Mouse (Mus musculus) olfactory bulb, adult 2 months (tissue): ENCODE measurements around the gene Fdx1l. TPM values are rescaled to one million over a fixed set of nuclear protein-coding genes. Genes with fewer than 3 reads are reported as not detected.

Experiments
- H3K27ac ChIP-seq: fragments of 200-500 bp; 2 replicates; pipeline ENCODE4 v1.5.1; 2012; ENCODE audit warnings: low read depth, low read length; ENCODE audit not compliant: insufficient read depth
- H3K4me1 ChIP-seq: fragments of 200-500 bp; 2 replicates; pipeline ENCODE4 v1.6.1; 2012; ENCODE audit warnings: low read length; ENCODE audit not compliant: control insufficient read depth, insufficient read depth
- H3K4me3 ChIP-seq: fragments of 200-500 bp; 2 replicates; pipeline ENCODE4 v1.5.1; 2012; ENCODE audit warnings: mild to moderate bottlenecking, low read depth, low read length, moderate library complexity; ENCODE audit not compliant: insufficient read depth
- CTCF ChIP-seq: fragments of 200-500 bp; IDR thresholded peaks from 2 replicates; pipeline ENCODE4 v1.5.1; 2012; ENCODE audit warnings: low read depth, mild to moderate bottlenecking, low read length, moderate library complexity; ENCODE audit not compliant: insufficient read depth
- POLR2A ChIP-seq: fragments of 200-500 bp; IDR thresholded peaks from 2 replicates; pipeline ENCODE4 v1.6.1; 2012; ENCODE audit warnings: mild to moderate bottlenecking, low read depth, low read length, moderate library complexity; ENCODE audit not compliant: insufficient read depth
- WGBS: fragments of 180-500 bp; shearing (Covaris S2); methylation state at CpG from one replicate; pipeline ENCODE4 v1.1.7; 2018; 5-methylcytosine and 5-hydroxymethylcytosine counted together
- polyA plus RNA-seq: library from polyadenylated mRNA; stranded (reverse); fragments of >200 nt; gene quantifications from 2 replicates; pipeline ENCODE4 v1.2.4, GENCODE M21; 2012; ENCODE audit warnings: low replicate concordance; ENCODE audit not compliant: missing spikeins, insufficient read depth, insufficient read length

Fdx1l gene
- polyA plus RNA-seq, 1 experiment, result not detected

DNA sequence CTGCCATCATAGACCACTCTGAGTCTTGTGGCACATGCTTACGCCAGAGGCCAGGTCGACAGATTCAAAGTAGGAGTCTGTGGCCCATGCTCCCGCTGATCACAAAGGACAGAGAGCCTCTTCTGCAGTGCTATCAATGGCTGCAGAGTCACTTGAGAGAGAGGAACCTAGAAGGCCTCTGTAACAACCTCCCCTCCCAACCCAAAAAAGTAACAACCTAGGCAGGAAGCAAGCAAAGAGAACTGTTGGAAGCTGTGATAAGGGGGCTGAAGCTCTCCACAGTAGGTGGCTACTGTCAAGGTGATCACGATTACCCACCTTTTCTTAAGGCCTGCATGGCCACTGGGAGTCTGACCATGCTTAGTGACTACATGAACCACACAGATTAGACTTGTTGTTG lies 29.9 kb downstream of the Fdx1l start:
- TF ChIP-seq POLR2A, result no peak
- no peak for TF ChIP-seq CTCF
- Histone ChIP-seq H3K4me1 (peaks cover 22% of the 10 kb centered on the region), H3K27ac (no peak overlapping the region), H3K4me3 (no peak overlapping the region)
- WGBS, result 88% methylated on average over 4 of the region's 4 CpGs

DNA sequence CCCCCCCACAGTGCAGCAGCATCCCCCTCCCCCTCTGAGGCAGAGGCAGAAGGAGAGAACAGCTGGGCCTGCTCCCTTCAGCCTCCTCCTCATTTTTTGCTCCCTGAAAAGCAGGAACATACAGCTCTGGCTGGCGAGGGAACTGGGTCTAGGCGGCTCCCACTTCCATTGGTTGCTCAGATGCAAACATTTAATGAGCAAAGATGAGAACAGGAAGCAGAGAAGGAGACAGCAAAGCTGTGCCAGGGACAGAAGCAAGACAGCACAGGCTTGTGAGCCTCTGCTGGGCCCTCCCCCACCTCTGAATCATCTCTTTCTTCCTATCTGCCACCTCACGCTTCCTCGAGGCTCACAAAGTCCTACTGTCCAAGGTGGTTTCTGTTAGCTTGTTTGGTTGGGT lies 32.1 kb downstream of the Fdx1l start:
- Histone ChIP-seq H3K4me3 (no peak overlapping the region), H3K27ac (peak overlapping the region; percentile 76), H3K4me1 (peaks cover 42% of the 10 kb centered on the region)
- 21% methylated on average over 4 of the region's 4 CpGs for WGBS
- TF ChIP-seq POLR2A, result no peak
- TF ChIP-seq CTCF, result no peak

GRCm38 (mm10) chr9:21039779-21040178 lies 33.6 kb downstream of the Fdx1l start:
- Histone ChIP-seq H3K4me1 (peaks cover 55% of the 10 kb centered on the region), H3K4me3 (no peak overlapping the region), H3K27ac (peak overlapping the region; percentile 84; the same call in 1 of the 2 replicates)
- 58% methylated on average over 3 of the region's 3 CpGs for WGBS
- TF ChIP-seq CTCF (no peak), POLR2A (no peak)

- H3K4me1 ChIP-seq, result peaks cover 69% of the 10 kb centered on the region
- TF ChIP-seq CTCF, result no peak
- peak; percentile 42; the same call in 1 of the 2 replicates for TF ChIP-seq POLR2A
- H3K4me3 ChIP-seq, result peak overlapping the region; percentile 30
- 4% methylated on average over 31 of the region's 31 CpGs for WGBS
- H3K27ac ChIP-seq, result peak overlapping the region; percentile 49; the same call in 1 of the 2 replicates
Measured at GRCm38 (mm10) chr9:21037481-21037891, 35.9 kb downstream of the Fdx1l start.

DNA sequence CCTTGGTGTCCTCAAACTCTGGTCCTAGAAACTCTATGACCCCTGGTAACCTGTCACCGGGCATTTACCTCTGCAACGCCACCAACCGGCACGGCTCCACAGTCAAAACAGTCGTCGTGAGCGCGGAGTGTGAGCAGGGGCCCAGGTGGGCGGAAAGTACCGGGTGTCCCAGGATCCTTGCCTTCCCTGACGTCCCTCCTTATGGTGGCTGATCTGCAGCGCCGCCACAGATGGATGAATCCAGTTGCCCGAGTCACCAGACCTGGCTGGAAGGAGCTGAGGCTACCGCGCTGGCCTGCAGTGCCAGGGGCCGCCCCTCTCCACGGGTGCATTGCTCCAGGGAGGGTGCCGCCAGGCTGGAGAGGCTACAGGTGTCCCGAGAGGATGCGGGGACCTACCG lies 36.7 kb downstream of the Fdx1l start:
- Histone ChIP-seq H3K4me1 (peaks cover 63% of the 10 kb centered on the region), H3K27ac (peak overlapping the region; percentile 7; the same call in 1 of the 2 replicates), H3K4me3 (0 out of 2 replicates have a peak overlapping the region, but pooled peaks have one; percentile 3)
- 17% methylated on average over 22 of the region's 22 CpGs for WGBS
- TF ChIP-seq CTCF, result no peak
- no peak for TF ChIP-seq POLR2A

DNA sequence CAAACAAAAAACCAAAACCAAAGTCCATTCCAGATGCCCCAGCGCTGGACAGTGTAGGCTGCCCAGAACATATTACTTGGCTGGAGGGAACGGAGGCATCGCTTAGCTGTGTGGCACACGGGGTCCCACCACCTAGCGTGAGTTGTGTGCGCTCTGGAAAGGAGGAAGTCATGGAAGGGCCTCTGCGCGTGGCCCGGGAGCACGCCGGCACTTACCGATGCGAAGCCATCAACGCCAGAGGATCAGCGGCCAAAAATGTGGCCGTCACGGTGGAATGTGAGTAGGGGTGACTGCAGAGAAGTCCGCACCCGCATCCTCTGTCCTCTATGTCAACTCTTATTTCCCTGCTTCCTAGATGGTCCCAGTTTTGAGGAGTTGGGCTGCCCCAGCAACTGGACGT lies 37.3 kb downstream of the Fdx1l start:
- Histone ChIP-seq H3K4me1 (peaks cover 62% of the 10 kb centered on the region), H3K27ac (no peak overlapping the region), H3K4me3 (no peak overlapping the region)
- WGBS, result 43% methylated on average over 20 of the region's 20 CpGs
- TF ChIP-seq POLR2A (no peak), CTCF (0 out of 2 replicates have a peak, but pooled peaks have one; percentile 16)

DNA sequence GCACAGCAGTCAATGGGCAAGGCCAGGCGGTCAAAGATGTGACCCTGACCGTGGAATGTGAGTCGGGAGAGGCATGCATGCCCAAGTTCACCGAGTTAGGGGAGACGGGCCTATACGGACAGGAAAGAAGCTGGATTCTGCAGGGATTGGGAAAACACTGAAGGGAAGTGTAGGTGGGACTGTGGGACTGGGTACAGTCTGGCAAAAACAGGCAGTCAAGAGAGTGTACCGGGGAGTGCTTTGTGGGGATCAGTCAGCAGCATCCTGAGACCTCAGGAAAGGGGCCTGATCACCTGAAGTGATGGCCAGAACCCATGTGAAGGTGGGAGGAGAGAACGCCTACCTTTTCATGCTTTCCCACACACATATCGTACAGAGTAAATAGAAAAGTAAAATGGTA lies 37.8 kb downstream of the Fdx1l start:
- Histone ChIP-seq H3K4me3 (no peak overlapping the region), H3K4me1 (peaks cover 62% of the 10 kb centered on the region), H3K27ac (no peak overlapping the region; the same call in 1 of the 2 replicates)
- TF ChIP-seq CTCF (no peak), POLR2A (no peak)
- 48% methylated on average over 9 of the region's 9 CpGs for WGBS

GRCm38 (mm10) chr9:21034481-21035085 lies 38.8 kb downstream of the Fdx1l start:
- WGBS, result 37% methylated on average over 17 of the region's 17 CpGs
- H3K4me1 ChIP-seq, result peaks cover 66% of the 10 kb centered on the region
- H3K27ac ChIP-seq, result no peak overlapping the region
- no peak overlapping the region for H3K4me3 ChIP-seq
- TF ChIP-seq POLR2A, result no peak
- 0 out of 2 replicates have a peak, but pooled peaks have one; percentile 8 for TF ChIP-seq CTCF

DNA sequence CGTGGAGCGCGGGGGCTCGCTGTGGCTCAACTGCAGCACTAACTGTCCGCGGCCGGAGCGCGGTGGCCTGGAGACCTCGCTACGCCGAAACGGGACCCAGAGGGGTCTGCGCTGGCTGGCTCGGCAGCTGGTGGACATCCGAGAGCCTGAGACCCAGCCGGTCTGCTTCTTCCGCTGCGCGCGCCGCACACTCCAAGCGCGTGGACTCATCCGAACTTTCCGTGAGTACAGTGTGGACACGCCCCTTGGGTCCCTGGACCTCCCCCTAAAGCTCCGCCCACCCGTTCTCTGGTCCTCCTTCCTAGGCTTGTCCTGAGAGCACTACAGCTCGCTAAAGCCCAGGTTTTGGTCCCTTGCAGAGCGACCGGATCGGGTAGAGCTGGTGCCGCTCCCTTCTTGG lies 40.3 kb downstream of the Fdx1l start:
- H3K27ac ChIP-seq, result peak overlapping the region; percentile 93
- under 1% methylated on average over 34 of the region's 34 CpGs for WGBS

More for the DNA sequence above, 40.3 kb downstream of the Fdx1l start:
- no peak for TF ChIP-seq POLR2A
- no peak for TF ChIP-seq CTCF
- Histone ChIP-seq H3K4me3 (peak overlapping the region; percentile 59), H3K4me1 (peaks cover 64% of the 10 kb centered on the region)
